Mouse (Mus musculus) cerebellum, postnatal 14 days (tissue): Measurements from ENCODE around the gene Nkapl.
"Not testable (repeated sequence)": the region's sequence is repeated elsewhere in the genome, so short reads cannot be mapped to it uniquely, and the experiment has no call there.

Source experiments
- DNase-seq, 2 experiments: peaks; one replicate each; pipeline ENCODE4 v3.0.0; 2021; ENCODE audit warnings: mixed read lengths in 2 of 2

Gene Nkapl

GRCm38 (mm10) chr13:21468061-21469019 is at the start of gene Nkapl:
Gene Nkapl, minus strand, starts transcription at chr13:21468509.
- peak; percentile 85 to 87 for DNase-seq

GRCm38 (mm10) chr13:21506221-21506649 is 37.9 kb upstream of the Nkapl start:
- DNase-seq = peak; percentile 85 to 88

GRCm38 (mm10) chr13:21502296-21502695 is 34.0 kb upstream of the Nkapl start:
- no peak for DNase-seq

- not testable (repeated sequence) for DNase-seq
These were observed 32.9 kb upstream of the Nkapl start, which contains the start of gene Gm11273 for GRCm38 (mm10) chr13:21501182-21501581. Gene Gm11273, minus strand, starts transcription at chr13:21501418.

- DNase-seq = peak; percentile 7 to 36
These were observed 26.8 kb upstream of the Nkapl start, which contains the start of gene AK157302 for GRCm38 (mm10) chr13:21495080-21495479. Gene AK157302, plus strand, starts transcription at chr13:21495223.

- DNase-seq = no peak
These were observed 24.5 kb upstream of the Nkapl start for GRCm38 (mm10) chr13:21492847-21493246.

GRCm38 (mm10) chr13:21486881-21487280 is 18.6 kb upstream of the Nkapl start:
- DNase-seq = no peak

GRCm38 (mm10) chr13:21478759-21479670 is 10.7 kb upstream of the Nkapl start, which contains the start of the genes Zkscan4 and Gm10065:
Gene Zkscan4, plus strand, starts transcription at chr13:21478907.
Gene Gm10065, minus strand, starts transcription at chr13:21479441.
- peak; percentile 83 to 86 for DNase-seq

- DNase-seq = no peak
These were observed 4.1 kb upstream of the Nkapl start for GRCm38 (mm10) chr13:21472427-21472826.

GRCm38 (mm10) chr13:21469097-21469496 is 788 bp upstream of the Nkapl start:
- DNase-seq = no peak

GRCm38 (mm10) chr13:21467336-21467735 is 973 bp downstream of the Nkapl start:
- no peak for DNase-seq

GRCm38 (mm10) chr13:21462516-21462915 is 5.8 kb downstream of the Nkapl start:
- DNase-seq = not testable (repeated sequence)

GRCm38 (mm10) chr13:21456347-21456746 is 12.0 kb downstream of the Nkapl start:
- DNase-seq = no peak

- DNase-seq = no peak
These were observed 14.2 kb downstream of the Nkapl start for GRCm38 (mm10) chr13:21454133-21454532.

GRCm38 (mm10) chr13:21453449-21453848 is 14.9 kb downstream of the Nkapl start, which contains the start of gene Zscan26:
Gene Zscan26, minus strand, starts transcription at chr13:21453730.
- peak; percentile 80 to 85 for DNase-seq

- peak in 1 of 2 experiments; percentile 10 for DNase-seq
These were observed 15.3 kb downstream of the Nkapl start for GRCm38 (mm10) chr13:21453042-21453441.

- DNase-seq = no peak
These were observed 20.3 kb downstream of the Nkapl start for GRCm38 (mm10) chr13:21447856-21448614.

- DNase-seq = no peak
These were observed 21.5 kb downstream of the Nkapl start for GRCm38 (mm10) chr13:21446796-21447195.

- DNase-seq = no peak
These were observed 27.1 kb downstream of the Nkapl start for GRCm38 (mm10) chr13:21441207-21441572.

GRCm38 (mm10) chr13:21440503-21441206 is 27.7 kb downstream of the Nkapl start, which contains the start of gene Pgbd1:
Gene Pgbd1, minus strand, starts transcription at chr13:21441058.
- DNase-seq = peak; percentile 88 to 92

- DNase-seq = no peak
These were observed 32.8 kb downstream of the Nkapl start for GRCm38 (mm10) chr13:21435476-21435875.
